Mouse (Mus musculus) stomach, postnatal 0 days (tissue): Measurements from ENCODE around the gene Rex1bd. TPM values are rescaled to one million over a fixed set of nuclear protein-coding genes. Genes with fewer than 3 reads are reported as not detected.

Source experiments
- ATAC-seq: fragments of 200-750 bp; cut with Nextera tagmentation; 2 replicates; pipeline ENCODE4 v1.8.0; 2017; ENCODE audit not compliant: low FRiP score, low TSS enrichment
- DNase-seq: peaks from one replicate; pipeline ENCODE4 v3.0.0-alpha.2; 2016; ENCODE audit warnings: low spot score
- H3K27ac ChIP-seq: fragments of 300-500 bp; sonication (generic); replicated peaks from 2 replicates; pipeline ENCODE4 v1.5.1; 2014; ENCODE audit warnings: mild to moderate bottlenecking, control low read depth
- H3K27me3 ChIP-seq: fragments of 300-500 bp; sonication (generic); 2 replicates; pipeline ENCODE4 v1.6.1; 2014; ENCODE audit warnings: low read length; ENCODE audit not compliant: control insufficient read depth, insufficient read depth
- H3K36me3 ChIP-seq: fragments of 300-500 bp; sonication (generic); 2 replicates; pipeline ENCODE4 v1.6.1; 2014; ENCODE audit warnings: low read length, mixed read lengths; ENCODE audit not compliant: control insufficient read depth, insufficient read depth
- H3K4me1 ChIP-seq: fragments of 300-500 bp; sonication (generic); replicated peaks from 2 replicates; pipeline ENCODE4 v1.6.1; 2014; ENCODE audit warnings: antibody characterized with exemption; ENCODE audit not compliant: control insufficient read depth, insufficient read depth
- H3K4me2 ChIP-seq: fragments of 300-500 bp; sonication (generic); replicated peaks from 2 replicates; pipeline ENCODE4 v1.6.1; 2014; ENCODE audit warnings: low read depth, mild to moderate bottlenecking, control low read depth, moderate library complexity
- H3K4me3 ChIP-seq: fragments of 300-500 bp; sonication (generic); 2 replicates; pipeline ENCODE4 v1.5.1; 2014; ENCODE audit warnings: low read depth, low read length, control low read depth
- H3K9ac ChIP-seq: fragments of 300-500 bp; sonication (generic); 2 replicates; pipeline ENCODE4 v1.6.1; 2014; ENCODE audit warnings: mild to moderate bottlenecking, low read length, control low read depth, mixed read lengths
- H3K9me3 ChIP-seq: fragments of 300-500 bp; sonication (generic); 2 replicates; pipeline ENCODE4 v1.6.1; 2016; ENCODE audit warnings: low read length; ENCODE audit not compliant: control insufficient read depth
- CTCF ChIP-seq: IDR thresholded peaks from 2 replicates; pipeline ENCODE4 v1.5.1; 2016; ENCODE audit warnings: antibody characterized with exemption, low read depth, mild to moderate bottlenecking, moderate library complexity
- EP300 ChIP-seq: optimal IDR thresholded peaks from 2 replicates; pipeline ENCODE3; 2016; ENCODE audit warnings: antibody characterized with exemption
- WGBS: fragments of 180-500 bp; shearing (Covaris S2); extraction: QIAGEN DNeasy Blood & Tissue Kit; methylation state at CpG from one replicate; pipeline ENCODE4 v1.1.7; 2014; 5-methylcytosine and 5-hydroxymethylcytosine counted together
- polyA plus RNA-seq: library from polyadenylated mRNA; unstranded; fragments of >200 nt; fragmentation: Nextera tagmentation; extraction: Ambion mirVana; gene quantifications from 2 replicates; pipeline ENCODE4 v1.2.1, GENCODE M21; 2015

Rex1bd gene
- polyA plus RNA-seq, 1 experiment from 2014 or later = 122 TPM

DNA sequence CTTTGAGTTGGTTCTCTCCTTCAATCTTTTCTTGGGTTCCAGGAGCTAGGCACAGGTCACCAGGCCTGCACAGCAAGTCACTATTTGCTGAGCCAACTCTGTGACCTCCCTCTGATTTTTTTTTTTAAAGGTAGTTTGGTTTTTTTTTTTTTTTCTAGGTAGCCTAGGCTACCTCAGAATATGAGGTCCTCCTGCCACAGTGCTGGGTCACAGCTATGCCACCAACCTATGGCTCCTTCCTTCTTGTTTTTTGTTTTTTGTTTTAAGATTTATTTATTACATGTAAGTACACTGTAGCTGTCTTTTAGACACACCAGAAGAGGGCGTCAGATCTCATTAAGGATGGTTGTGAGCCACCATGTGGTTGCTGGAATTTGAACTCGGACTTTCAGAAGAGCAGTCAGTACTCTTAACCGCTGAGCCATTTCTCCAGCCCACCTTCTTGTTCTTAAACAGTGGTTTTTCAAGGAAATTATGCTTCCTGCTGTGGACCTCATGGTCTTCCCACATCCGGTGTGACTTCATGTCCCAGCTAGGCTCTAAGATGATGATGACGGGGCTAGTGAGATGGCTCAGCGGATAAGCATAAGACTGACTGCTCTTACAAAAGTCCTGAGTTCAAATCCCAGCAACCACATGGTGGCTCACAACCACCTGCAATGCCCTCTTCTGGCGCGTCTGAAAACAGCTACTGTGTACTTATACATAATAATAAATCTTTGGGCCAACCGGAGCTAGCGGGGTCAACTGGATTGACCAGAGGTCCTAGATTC lies 43.0 kb upstream of the Rex1bd start:
- H3K4me2 ChIP-seq = no peak overlapping the region
- H3K9me3 ChIP-seq = no peaks in the 10 kb centered on the region
- TF ChIP-seq CTCF (peak; percentile 29; the same call in 1 of the 2 replicates), EP300 (no peak)
- H3K4me1 ChIP-seq = peaks cover 8% of the 10 kb centered on the region
- no peak for DNase-seq
- no peaks in the 10 kb centered on the region for H3K27me3 ChIP-seq
- no peak overlapping the region for H3K27ac ChIP-seq
- H3K9ac ChIP-seq = no peak overlapping the region
- 89% methylated on average over 10 of the region's 10 CpGs for WGBS
- H3K36me3 ChIP-seq = no peaks in the 10 kb centered on the region; the same call in 1 of the 2 replicates
- ATAC-seq = no peak
- H3K4me3 ChIP-seq = no peak overlapping the region

DNA sequence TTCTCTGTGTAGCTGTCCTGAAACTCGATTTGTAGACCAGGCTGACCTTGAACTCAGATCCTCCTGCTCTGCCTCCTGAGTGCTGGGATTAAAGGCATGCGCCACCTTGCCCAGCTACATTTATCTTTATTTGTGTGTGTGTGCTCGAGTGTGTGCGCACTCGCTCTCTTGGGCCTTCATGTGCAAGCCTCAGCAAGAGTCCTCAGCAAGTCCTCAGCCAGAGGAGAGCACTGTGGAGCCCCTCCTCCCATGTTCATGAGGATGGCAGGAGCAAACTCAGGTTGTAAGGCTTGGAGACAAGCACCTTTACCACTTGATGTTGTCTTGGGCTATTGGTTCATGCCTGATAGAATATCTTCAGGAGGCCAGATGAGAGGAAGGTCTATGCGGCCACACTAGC lies 41.2 kb upstream of the Rex1bd start:
- DNase-seq (no peak), ATAC-seq (no peak)
- H3K36me3 ChIP-seq = no peaks in the 10 kb centered on the region; the same call in 1 of the 2 replicates
- TF ChIP-seq EP300 (no peak), CTCF (no peak)
- H3K4me1 ChIP-seq = 0 out of 2 replicates have a peak, but pooled peaks cover 2% of the 10 kb centered on the region
- H3K27me3 ChIP-seq = no peaks in the 10 kb centered on the region
- H3K4me2 ChIP-seq = no peak overlapping the region
- 80% methylated on average over 6 of the region's 6 CpGs for WGBS
- H3K9ac ChIP-seq = no peak overlapping the region
- no peak overlapping the region for H3K27ac ChIP-seq
- H3K4me3 ChIP-seq = no peak overlapping the region
- H3K9me3 ChIP-seq = no peaks in the 10 kb centered on the region

DNA sequence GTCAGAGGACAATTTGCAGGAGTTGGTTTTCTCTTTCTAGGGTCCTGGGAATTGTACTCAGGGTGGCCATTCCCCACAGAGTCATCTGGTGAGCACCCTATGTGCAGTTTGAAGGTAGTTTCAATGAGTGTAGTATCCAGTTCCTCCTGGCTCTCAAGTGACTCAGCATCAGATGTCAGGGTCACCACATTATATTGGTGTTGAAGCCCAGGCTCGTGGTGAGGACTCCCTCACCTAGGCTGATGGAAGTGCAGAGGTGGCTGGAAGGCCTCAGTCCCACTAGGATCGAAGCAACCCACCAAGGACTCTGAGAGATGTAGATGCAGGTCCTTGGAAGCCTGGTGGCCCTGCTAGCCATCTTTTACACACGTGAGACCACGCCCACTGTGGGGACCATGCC lies 39.9 kb upstream of the Rex1bd start:
- Histone ChIP-seq H3K4me2 (no peak overlapping the region), H3K9ac (no peak overlapping the region), H3K4me3 (no peak overlapping the region), H3K27me3 (no peaks in the 10 kb centered on the region), H3K4me1 (no peaks in the 10 kb centered on the region), H3K36me3 (no peaks in the 10 kb centered on the region; the same call in 1 of the 2 replicates), H3K27ac (no peak overlapping the region), H3K9me3 (no peaks in the 10 kb centered on the region)
- no peak for TF ChIP-seq CTCF
- TF ChIP-seq EP300 = no peak
- WGBS = 77% methylated on average over 4 of the region's 4 CpGs
- ATAC-seq (no peak), DNase-seq (no peak)

DNA sequence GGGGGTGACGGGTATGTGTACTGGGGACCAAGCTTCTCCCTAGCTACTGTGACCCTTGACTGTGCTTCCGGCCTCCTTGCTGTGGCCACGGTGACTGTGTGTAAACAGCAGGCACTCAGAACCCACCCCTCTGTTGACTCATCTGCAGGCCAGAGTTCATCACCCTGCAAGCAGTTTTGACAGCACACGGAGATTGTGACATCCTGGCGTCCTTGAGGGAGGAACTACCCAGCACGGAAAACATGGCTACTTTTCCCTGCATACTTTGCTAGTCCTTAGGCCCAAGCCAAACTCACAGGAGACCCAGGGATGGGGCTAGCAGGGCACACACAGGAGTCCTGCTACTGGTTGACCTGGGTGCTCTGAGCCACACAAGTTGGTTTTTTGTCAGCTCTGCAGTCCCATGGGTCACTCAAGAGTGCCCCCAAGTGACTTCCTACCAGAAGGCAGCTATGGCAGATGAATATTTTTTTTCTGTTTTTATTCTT lies 37.7 kb upstream of the Rex1bd start:
- Histone ChIP-seq H3K36me3 (no peaks in the 10 kb centered on the region), H3K27ac (peak overlapping the region; percentile 81), H3K4me3 (no peak overlapping the region), H3K27me3 (no peaks in the 10 kb centered on the region), H3K9me3 (no peaks in the 10 kb centered on the region), H3K4me2 (no peak overlapping the region; the same call in 1 of the 2 replicates), H3K9ac (no peak overlapping the region), H3K4me1 (no peaks in the 10 kb centered on the region; the same call in 1 of the 2 replicates)
- DNase-seq = peak; percentile 71
- TF ChIP-seq EP300 (no peak), CTCF (peak; percentile 61)
- ATAC-seq = peak; percentile 25
- WGBS = 51% methylated on average over 6 of the region's 6 CpGs

DNA sequence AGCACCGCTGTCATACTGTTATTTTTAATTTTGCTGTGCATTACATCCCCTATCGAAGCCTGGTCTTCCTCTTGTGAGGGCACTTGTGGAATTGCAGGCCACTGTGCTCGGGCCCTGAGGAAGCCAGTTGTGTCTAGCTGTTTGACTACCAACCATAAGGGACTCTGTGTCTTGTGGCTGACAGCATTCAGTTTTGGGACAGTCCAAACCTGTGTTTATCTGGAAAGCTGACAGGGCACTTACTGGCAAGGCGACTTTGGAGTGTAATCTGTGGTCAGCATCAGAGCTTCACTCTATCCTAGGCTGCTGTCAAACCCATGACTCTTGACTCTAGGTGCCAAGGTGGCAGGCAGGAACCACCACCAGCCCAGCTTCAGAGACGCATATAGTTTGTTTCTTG lies 34.5 kb upstream of the Rex1bd start:
- ATAC-seq (no peak), DNase-seq (no peak)
- Histone ChIP-seq H3K27me3 (no peaks in the 10 kb centered on the region), H3K4me1 (no peaks in the 10 kb centered on the region; the same call in 1 of the 2 replicates), H3K9me3 (no peaks in the 10 kb centered on the region), H3K4me3 (no peak overlapping the region; the same call in 1 of the 2 replicates), H3K27ac (peak overlapping the region; percentile 97), H3K4me2 (peak overlapping the region; percentile 95), H3K36me3 (no peaks in the 10 kb centered on the region), H3K9ac (peak overlapping the region; percentile 89)
- no peak for TF ChIP-seq EP300
- TF ChIP-seq CTCF = no peak
- WGBS = 68% methylated on average over 5 of the region's 5 CpGs
